Mouse (Mus musculus) cerebellum, adult 18-20 months (tissue): ENCODE data around the gene Abi3.
"Not testable (repeated sequence)": the region's sequence is repeated elsewhere in the genome, so short reads cannot be mapped to it uniquely, and the experiment has no call there.

Experiments
- DNase-seq, 2 experiments: peaks; one replicate each; pipeline ENCODE4 v3.0.0; 2021

Abi3 gene

DNA sequence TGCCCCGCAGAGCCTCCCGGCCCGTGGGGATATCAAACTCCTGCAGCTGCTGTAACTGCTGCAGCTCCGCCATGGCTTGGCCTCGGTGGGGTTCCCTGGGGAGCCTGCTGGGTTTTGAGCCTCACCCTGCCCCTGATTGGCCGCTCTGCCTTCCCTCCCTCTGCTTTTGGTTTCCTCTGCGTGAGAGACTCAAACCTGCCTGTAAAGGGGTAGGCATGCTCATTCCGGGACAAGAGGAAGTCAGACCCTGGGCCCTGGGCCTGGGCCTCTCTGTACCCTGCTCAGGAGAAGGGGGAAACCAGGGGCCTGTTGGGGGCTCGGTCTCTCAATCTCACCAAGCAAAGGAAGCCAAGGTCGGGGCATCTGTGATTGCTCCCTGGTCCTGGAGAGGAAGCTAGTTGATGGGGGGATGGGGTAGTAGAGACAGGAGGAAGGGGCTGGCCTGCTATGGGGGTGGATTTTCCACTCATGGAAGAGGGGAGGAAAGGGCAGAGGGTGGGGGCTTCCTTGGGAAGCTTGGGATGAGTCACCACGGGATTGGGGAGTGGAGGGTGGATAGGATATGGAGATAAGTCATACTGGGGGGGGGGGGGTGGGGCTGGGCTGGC, at the start of gene Abi3:
Gene Abi3 (minus strand): TSS at position 403 of the 608 bp plus-strand sequence.
- no peak for DNase-seq

DNA sequence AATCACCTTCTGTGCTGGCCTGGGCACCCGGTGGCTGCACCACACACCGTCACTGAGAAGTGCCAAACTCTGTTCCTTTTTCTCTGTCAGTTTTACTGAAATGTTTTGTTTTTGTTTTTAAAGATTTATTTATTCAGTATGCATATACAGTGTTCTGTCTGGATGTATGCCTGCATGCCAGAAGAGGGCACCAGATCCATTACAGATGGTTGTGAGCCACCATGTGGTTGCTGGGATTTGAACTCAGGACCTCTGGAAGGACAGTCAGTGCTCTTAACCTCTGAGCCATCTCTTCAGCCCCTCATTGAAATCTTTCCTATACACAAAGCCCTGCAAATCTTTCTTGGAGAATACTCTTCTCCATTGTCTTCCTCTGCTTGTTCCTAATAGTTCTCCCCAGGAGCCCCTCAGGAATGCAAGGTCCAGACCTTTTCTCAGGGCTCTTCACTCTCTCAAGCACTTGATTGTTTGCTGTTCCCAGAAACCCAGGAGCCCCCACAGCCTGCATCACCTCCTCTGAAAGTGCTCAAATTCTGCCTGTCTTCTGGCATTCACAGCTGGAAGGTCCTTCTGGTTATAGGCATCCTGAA, 48.3 kb upstream of the Abi3 start:
- DNase-seq, result no peak

DNA sequence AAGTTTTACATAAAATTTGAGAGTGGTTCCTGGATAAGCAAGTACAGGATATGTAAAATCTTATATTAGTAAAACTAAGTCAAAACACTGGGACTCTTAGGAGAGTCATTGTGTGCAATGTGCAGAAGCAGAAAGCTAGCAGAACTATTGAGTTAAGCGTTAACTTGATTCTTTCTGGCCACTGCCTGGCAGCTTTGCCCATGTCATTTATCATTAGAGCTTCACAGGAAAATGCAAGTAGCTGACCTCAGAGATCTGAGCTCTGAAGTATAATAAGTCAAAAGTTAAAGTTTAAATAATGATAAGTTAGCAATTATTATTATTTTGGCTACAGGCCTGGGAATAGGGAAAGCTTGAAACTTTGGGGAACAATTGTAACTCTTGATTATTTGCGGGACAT, 37.6 kb upstream of the Abi3 start:
- DNase-seq, result not testable (repeated sequence)

DNA sequence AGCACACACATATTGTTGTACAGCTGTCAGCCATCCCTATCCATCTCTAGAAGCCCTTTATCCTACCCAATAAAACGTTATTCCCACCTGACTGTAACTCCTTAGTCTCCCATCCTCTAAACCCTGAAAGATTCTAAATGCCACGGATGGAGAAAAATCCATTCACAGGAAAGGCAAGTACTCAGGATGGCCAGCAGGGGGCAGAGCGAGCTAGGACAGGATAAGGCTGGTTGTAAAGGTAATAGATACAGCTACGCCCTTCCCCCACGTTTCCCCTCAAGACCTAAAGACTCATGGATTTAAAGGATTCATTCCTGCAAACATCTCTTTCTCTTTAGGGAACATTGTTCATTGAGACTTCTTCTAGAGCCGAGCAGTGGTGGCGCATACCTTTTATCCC, 34.0 kb upstream of the Abi3 start:
- DNase-seq, result peak; percentile 47 to 61

DNA sequence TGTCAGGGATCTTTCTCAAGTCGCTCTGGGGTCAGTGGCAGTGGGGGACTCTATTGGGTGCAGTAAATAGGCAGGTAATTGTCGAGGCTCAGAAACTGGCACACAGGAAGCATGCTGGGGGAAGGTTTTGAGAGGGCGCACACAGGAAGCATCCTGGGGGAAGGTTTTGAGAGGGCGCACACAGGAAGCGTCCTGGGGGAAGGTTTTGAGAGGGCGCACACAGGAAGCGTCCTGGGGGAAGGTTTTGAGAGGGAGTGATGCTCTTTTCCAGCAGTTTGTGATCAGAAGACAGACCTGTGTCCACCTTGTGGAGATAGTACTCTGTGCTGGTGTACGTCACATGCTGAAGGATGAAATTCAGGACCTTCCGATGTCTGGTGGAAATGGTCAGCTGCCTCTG, 33.5 kb upstream of the Abi3 start:
- DNase-seq, result no peak

DNA sequence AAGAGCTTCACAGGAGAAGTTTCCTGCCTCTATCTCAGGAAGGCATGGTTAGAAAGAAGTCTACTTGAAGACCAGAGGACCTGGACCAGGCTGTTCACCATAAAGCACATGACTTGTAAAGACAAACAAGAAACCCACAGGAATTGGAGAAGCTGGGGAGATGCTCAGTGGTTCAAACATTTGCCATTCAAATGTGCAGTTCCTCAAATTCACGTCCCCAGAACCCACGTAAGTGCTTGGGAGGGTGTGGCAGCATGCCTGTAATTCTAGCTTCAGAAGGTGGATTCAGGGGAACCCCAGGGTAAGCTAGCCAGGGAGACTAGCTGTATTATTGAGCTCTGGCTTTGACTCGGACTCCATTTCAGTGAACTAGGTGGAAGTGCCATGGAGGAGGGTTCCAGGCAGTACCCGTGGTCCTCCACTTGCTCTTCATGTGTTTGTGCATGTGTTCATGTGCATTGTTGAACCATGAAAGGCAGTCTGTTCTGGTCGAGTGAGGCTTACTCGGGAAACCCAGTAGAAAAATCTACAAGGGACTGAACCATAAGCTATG, 27.7 kb upstream of the Abi3 start:
- DNase-seq, result no peak

DNA sequence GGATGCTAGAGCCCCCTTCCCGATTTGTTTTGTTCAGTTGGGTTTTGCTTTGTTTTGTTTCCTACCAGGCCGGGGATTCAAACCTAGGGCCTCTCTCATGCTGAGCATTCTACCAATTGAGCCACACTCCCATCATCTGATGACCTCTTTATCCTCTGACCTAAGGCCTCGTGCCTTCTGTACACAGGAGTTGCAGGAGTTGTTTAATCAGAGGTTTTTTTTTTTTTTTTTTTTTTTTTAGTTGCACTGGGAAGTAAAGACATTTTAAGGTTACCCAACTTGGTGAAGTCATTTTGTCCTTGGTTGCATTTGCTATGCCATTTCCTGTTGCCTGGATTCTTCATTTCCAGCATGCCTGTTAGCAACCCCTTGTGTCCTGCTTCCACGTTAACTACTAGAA, 27.2 kb upstream of the Abi3 start:
- DNase-seq, result no peak

DNA sequence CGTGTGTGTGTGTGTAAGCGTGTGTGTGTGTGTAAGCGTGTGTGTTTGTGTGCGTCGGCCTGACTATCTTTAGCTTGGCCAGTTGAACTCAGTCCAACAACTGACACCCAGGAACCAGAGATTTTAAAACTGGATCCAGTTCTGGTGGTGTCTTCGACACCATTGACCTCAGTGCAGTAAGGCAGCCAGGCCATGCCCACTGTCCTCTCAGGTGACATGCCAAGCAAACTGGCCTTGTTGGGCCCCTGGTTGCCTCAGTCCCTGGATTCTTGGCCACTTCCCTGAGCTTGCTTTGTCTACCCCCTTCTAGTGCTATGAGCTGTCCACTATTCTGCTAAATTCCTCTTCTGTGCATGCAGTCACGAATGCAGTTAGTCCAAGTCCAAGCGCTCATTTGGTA, 19.1 kb upstream of the Abi3 start:
- no peak for DNase-seq

DNA sequence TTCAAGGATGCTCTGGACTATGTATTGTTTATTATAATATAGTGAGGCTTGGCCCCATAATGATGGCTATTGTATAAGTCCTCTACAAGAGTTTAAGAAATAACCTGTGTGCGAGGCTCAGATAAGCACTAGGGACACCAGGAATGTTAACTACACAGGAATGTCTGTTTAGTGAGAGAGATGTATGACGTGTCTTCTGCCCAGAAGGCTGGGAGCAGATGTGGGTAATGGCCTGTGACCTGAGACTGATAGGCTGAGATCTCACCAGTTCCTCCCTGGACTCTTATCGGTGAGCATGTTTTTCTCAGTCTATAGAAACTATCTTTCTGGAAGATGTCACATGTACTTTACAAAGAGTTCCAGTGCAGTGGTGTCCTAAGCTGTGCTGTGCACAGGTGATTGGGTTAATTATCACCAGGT, 17.8 kb upstream of the Abi3 start:
- no peak for DNase-seq

DNA sequence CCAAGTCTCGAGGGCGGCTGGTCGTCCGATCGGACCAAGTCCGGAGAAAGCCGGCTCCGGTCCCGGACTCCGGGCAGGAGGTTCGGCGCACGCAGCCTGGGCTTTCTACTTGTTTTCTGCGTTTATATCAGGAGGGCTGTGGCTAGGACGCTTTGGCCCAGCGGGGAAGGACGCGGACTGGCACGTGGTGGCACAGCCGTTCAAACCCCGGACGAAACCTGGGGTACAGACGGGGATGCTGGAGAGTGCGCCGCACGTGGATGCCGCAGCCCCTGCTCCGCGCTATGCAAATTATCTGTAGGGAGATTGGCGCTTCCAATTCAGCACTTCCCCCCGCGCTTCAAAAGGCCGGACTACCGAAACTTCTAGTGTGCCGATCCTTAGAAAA, 17.2 kb upstream of the Abi3 start:
- peak in 1 of 2 experiments; percentile 69 for DNase-seq

DNA sequence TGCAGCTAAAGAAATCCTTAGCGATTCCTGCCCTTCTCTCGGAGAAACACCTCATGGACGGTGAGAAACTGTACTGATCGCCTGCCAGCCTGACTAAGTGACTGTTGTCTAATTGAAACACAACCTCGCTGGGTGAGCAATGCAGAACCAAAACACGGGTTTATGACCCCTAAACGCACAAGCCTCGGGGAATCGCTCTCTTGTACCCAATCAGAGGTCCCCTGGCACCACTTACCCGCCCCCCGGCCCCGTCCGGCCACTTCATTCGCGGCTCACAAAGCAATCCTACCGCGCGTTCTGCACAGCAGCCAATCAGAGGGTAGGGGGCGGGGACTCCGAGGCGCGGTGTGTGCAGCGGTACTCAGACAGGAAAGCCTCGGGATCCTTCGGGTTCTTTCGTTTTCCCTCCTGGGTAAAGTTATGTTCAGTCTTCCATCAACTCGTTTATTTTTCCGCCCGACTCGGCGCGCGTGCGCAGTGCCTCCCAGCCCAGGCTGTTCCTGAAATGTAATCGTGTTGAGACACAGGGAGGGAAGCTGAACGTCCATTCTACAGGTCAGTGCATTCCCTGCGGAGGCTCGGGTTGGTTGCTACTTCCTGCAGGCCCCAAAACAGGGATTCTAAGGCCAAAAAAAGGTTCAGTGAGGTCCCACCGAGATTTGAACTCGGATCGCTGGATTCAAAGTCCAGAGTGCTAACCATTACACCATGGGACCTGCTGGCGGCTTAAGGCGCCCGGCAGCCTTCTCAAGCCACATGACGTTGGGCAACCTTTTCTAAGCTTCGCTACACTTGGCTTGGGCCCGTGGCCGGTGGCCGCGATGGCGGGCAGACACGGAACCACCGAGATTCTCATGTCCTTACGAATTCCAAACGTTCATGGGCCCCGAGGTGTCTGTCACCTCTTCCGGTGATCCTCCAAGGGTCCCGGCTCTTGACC, 16.5 kb upstream of the Abi3 start:
- DNase-seq, result peak; percentile 95 to 98

DNA sequence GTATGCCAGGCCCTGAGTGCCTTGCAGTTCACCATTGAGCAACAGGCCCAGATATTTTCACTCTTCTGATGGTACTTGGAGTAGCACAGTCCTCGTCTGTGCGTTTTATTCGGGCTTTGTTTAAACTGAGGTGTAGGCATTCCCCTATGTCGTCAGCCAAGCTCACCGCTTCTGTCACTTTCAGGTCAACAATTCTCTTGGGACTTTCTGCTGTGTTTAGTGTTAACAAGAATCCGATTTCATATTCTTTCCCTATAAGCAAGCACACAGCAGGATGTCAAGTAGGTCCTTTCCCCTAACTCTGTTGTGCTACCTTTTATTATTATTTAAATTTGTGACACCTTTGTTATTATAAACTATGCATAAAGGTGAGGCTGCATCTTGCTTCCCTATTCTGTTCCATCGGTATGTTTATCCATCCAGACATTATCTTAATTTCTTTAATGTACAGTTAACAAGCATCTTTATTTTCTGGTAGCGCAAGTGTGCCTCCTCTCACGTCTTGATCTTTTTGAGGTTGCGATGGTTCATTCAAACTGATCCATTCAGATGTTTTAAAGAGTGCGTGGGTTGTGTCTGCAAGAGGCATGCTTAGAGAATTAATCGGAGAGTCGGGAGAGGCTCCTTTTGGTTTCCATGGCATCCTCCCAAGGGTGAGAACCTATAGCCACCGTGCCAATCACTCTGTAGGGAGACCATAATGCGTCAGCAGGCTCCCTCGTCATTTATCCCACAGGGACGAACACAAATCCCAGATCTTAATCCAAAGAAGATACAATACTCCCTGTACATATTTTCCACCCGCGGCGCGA, 15.6 kb upstream of the Abi3 start:
- peak in 1 of 2 experiments; percentile 28 for DNase-seq

DNA sequence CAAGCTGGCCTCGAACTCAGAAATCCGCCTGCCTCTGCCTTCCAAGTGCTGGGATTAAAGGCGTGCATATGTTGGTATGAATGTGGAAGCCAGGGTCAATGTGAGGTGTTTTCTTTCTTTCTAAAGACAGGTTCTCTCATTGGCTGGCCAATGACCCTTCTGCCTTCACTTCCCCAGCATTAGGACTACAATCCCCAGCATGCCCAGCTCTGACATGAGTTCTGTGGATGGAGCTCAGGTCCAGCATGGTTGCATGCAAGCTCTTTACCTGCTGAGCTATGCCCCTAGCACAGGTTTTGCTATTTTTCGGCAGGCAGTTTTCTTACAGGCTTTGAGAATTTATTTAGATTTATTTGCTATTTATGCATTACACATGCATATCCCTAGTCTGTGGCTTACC, 15.0 kb upstream of the Abi3 start:
- peak; percentile 53 to 75 for DNase-seq

DNA sequence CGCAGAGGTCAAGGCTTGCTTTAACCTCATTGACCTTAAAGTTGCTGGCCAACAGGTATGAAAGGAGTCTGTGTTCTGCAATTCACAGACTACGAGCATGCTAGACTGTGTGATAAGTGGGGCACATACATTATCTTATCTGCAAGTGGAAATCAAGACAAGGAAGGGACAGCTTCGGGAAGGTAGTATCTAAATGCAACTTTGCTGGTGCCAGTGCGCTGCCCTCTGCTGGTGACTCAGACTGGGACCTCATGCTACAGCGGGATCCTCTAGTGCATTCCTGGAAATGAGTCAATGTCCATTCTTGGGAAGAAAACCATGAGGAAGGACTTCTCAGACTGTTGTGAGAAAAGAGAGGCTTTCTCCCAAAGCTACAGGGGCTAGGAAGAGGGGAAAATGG, 11.4 kb upstream of the Abi3 start:
- DNase-seq, result peak; percentile 70 to 73

DNA sequence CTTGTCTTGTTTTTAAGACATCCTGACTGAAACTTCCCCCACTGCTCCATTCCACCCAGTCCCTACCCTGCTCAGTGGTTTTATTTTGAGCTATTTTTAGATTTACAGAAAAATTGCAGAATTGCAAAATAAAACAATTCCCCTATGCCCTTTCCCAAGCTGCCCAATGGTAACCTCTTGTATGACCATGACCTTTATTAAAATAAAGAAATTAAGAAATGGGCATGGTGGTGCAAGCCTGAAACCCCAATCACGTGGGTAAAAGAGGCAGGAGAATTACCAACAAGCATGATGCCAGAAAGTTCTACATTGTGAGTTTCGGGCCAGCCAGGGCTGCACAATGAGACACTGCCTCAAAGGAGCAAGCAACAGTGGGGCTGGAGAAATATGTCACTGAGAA, 8.6 kb upstream of the Abi3 start:
- DNase-seq, result no peak

DNA sequence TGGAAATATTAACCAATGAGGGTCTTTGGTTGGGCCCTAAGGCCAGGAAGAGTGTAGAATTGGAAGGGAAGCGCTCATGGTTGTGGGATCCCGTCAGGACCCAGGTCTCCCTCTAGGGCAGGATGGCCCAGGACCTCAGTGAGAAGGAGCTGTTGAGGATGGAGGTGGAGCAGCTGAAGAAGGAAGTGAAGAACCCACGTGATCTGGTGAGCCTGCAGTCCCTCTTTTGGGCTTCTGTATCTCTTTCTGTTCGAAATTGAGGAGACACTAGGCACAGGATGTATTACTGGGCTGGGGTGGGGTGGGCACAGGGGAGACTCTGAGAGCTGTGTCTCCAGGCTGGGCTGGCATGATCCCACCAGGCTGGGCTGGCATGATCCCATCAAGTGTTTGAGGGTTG, 2.7 kb upstream of the Abi3 start:
- no peak for DNase-seq

DNA sequence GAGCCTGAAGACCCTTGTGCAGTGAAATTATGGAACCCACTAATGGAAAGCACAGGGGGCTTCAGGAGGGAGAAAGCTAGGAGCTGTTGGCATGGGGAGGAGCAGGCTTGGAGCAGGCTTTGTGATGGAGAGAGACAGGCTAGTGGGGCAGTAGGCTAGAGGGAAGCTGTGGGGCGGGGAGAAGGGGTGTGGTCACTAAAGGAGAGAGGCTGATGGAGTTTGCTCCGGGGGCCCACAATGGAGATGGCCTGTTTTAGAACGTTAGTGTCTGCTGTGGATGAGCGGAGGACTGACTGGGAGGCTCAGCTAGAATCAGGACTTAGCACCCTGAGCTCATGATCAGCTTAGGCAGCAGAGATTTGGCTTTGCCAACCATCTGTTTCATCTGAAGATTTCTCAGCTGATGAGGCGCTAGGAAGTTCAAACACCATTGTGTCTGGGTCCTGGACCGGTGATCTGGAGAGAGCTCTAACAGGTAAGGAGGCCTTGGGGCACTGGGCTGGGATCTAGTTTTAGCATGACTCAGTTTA, 1.2 kb upstream of the Abi3 start:
- DNase-seq, result no peak

DNA sequence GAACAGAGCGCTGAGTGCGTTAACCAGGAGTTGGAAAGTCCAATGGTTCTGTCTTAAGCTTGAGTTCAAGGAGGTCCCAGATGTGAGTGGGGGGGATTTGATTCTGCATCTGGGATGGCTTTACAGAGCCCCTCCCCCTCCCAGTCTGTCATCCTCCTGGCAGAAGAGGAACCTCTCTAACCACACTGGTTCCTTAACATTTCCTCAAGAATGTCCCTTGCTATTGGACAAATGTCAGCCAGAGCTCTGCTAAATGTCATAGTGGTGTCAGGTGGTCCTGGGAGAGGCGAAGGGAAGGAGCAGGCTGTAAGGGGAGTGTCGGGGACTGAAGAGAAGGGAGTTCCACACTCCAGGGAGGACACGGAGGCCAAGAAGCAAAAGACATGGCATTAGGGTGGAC, 677 bp upstream of the Abi3 start:
- no peak for DNase-seq

DNA sequence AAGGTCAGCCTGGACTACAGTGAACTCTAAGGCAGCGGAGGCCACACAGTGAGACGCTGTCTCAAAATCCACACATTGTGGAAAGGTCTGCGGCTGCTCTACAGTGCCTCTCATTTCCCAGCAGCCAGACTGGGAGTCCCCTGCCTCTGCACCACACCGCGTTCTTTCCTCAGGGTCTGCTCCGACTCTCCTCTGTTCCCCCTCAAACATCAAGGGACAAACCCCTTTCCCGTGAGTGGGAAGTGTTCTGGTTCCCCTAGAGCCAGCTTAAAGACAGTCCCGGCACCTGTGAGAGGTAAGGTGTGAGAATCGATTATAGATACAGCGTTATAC, 812 bp downstream of the Abi3 start:
- DNase-seq, result no peak

DNA sequence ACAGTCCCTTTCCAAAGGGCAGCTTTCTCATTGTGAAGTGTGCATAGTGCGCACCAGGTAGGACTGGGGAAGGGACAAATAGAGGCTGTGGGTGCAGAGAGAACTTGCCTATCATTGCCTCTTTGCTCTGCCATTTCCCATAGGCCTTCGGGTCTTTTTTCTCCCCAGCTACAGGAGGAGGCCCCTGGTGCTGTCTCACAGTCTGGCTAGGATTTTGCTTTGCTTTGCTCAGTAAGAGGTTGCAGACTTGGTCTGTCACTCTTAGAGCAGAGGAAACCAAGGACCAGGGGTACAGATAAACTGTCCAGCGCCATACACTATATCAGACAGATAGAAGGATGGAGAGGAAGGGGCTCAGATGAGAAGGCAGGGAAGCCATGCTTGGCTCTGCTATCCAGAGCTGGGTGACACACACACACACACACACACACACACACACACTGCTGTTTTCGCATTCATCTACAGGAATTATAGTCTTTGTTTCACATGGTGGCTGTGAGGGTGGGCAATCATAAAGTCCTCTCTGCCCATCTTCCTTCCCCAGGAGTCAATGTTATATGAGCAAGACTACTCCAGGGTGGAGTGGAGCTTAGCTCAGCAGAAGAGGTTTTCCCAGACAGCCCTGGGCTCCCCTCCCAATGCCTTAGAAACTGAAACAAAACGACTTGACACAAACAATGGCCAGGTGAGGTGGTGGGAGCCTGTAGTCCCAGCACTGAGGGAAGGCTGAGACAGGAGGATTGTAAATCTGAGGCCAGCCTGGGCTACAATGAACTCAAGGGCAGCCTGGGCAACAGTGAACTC, 1.4 kb downstream of the Abi3 start:
- DNase-seq, result no peak

DNA sequence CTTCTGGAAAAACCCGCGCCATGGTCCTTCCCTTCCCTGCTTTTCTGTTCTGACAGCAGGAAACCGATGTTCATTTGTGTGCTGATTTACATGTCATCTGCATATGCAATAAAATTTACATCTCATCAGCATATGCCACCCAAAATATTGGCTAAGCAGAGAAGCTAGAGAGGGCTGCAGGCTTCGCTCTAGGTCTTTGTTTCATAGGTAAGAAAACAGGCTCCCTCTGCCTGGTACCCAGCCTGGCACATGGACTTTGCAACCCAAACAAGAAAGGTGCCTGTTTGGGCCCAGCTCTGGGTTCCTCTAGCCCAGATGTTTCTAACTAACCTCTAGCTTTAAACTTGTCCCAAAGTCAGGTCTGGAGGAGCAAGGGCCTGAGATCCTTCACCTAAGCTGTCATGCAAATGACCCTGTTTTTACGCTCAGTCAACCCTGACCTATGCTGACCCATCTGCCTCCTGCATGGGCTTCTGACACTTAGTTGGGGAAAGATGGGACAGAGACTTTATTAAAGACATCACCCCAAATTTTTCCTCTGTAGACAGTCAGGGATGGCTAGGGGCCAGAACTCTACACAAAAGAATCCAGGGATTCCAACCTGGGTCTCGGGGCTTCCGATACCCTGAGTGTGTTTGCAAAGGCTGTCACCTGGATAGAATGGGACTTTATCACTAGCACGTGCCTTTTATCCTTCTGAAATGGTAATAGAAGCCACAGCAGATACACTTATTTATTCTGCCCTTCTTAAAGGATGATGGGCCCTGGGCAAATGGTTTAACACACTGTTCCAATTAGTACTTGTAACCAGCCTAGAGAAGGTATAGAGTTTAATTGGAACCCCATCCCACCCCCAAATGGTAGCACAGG, 3.0 kb downstream of the Abi3 start:
- no peak for DNase-seq
